Mouse (Mus musculus): ENCODE measurements at regions not wholly inside any gene's neighbourhood (a gene's known extent, or its start where the extent isn't known, plus 50 kb on each side); places are given as distances from the start of the nearest gene placed in this dataset.
A peak's percentile ranks its signal among the peaks of the same experiment; 100 is the strongest.

- DNase-seq (ENCODE audit: extremely low read depth, low read depth): no peak
These were observed 125.9 kb downstream of the Hlx start for GRCm38 (mm10) chr1:184606541-184606940.

DNA sequence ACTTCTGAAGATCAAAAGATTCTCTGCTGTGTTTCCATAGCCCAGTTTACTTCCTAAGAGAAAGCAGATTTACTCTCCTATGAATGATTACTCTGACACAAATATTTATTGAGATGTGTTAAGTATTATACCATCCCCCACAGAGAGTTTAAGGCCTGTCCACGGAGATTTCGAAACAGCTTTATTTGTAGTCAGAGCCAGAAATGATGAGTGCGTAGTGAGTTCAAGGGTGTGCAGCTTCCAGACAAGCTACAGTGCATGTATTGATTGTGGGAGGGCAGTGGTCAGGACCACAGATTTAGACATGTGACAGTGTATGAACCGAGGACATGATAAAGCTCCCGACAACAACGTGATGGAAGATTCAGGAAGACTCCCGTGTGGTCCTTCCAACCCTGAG, 126.8 kb downstream of the Hlx start:
- DNase-seq (ENCODE audit: extremely low read depth, low read depth): no peak

DNA sequence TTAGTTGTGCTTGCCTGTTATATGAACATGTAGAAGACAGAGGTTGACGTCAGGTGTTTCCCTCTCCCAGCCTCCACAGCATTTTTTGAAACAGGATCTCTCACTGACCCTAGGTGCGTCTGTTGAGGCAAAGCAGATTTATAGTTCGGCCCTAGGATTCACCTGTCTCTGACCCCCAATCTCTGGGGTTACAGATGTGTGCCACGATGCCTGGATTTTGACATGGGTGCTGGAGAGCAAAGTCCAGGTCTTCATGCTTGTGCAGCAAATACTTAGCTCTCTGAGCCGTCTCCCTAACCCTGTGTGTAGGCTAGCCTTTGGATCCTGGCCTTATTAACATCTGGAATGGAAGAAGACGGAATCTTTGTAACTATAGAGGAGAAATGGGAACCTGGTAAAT, 129.3 kb downstream of the Hlx start:
- no peak for DNase-seq (ENCODE audit: extremely low read depth, low read depth)

GRCm38 (mm10) chr1:184595449-184595848, 137.0 kb downstream of the Hlx start:
- DNase-seq (ENCODE audit: extremely low read depth, low read depth): no peak

GRCm38 (mm10) chr1:184590634-184591033, 141.8 kb downstream of the Hlx start:
- no peak for DNase-seq (ENCODE audit: extremely low read depth, low read depth)

GRCm38 (mm10) chr1:184589277-184589676, 143.1 kb downstream of the Hlx start:
- DNase-seq (ENCODE audit: extremely low read depth, low read depth): no peak

DNA sequence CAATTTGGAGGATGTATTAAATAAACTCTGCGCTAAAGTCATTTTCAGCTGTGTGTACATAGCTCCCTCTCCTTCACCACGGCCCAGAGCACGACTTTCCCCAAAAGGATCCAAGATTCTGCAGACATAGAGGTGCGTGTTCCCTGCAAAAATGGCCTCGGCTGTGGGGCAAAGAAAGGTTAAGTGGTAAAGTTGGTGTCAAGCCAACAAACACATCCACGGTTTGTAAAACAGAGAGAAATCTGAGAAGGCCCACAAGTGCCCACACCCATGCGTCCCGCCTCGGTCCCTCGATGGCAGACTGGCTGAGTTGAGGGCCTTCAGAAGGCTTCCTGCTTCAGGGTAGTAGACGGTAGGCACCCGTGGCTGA, 147.9 kb downstream of the Hlx start:
- DNase-seq (ENCODE audit: extremely low read depth, low read depth): no peak

DNA sequence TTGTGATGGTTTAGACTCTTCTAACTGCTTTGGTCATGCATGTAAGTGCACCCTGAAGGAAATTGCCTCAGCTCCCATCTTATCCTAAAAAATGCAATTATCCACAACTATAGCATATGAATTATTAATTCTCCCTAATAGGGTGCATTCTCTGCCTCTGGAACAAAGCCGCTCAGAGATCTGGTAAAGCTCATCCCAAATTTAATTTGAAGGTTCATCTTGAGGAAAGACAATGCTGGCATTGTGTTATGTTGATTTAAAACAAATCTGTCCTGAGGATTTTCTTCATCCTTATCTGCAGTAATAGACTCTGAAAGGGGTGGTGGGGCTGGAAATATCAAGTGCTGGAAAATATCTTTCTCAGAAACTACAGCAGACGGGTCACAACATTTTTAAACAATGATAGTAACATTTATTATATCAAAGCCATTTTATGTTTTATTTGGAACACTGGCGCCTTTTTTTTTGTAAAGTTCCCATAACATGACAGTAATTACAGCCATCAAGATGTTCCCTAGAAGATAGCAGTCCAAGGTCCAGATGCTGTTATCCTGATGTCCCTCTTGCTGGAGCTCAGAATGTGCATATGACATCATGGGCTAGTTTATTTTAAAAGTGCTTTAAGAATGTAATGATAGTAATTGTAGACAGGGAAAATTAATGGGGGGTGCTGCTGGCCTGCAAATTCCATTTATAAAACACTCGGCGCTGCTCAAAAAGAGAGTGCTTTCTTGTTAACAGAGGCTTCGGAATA, 148.5 kb downstream of the Hlx start:
- DNase-seq (ENCODE audit: extremely low read depth, low read depth): no peak

DNA sequence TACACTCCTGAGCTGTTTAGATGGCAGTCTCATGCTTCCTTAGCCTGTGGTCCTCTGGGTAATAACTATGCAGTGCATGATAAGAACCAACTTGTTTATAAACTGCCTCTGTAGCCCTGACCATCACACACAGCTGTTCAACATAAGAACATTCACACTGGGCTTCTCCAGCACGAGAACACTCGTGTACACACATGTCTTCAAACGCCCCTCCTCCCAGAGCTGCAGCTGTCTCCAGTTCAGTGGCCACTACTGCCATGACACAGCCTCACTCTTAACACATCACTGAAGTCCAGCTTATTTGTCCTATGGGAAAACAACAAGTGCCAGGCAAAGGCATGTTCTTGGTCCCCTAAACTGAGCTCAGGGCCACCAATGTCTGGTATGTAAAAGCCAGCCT, 152.9 kb downstream of the Hlx start:
- DNase-seq (ENCODE audit: extremely low read depth, low read depth): no peak

GRCm38 (mm10) chr1:184576527-184576926, 155.9 kb downstream of the Hlx start:
- no peak for DNase-seq (ENCODE audit: extremely low read depth, low read depth)

DNA sequence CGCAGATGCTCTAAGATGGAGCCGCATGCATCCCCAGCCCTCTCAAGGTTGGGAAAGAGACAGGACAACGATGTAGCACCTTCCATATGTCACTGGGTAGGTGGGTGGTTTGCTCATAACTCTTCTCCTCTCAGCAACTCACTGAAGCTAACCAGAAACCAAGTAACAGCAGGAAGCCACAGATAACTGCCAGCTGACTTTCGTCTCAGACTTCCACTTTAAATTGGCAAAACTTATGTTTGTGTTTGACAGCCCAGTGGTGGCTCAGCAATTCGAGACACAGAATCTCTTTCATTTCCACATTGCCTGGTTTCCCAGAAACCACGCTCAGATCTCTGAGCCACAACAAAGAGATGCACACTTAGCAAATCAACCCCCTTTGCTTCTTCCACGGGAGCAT, 159.1 kb downstream of the Hlx start:
- DNase-seq (ENCODE audit: extremely low read depth, low read depth): no peak

DNA sequence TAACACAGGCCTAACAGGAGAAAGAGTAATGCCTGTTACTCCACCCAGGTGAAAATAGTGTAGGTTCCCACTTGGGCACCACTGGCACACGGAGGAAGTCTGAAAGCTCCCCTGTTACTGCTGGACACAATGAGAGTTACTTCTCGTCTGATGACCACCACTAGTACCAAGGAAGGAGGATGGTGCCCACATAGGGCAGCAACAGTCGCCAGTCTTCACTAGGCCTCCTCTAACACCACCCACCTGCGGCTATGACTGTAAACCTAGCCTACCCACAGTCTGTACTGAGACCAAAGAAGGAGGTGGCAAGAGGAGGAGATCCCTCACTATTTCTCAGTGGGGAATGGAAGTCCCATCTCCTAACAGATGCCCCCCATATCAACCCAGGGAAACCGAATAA, 161.7 kb downstream of the Hlx start:
- no peak for DNase-seq (ENCODE audit: extremely low read depth, low read depth)

DNA sequence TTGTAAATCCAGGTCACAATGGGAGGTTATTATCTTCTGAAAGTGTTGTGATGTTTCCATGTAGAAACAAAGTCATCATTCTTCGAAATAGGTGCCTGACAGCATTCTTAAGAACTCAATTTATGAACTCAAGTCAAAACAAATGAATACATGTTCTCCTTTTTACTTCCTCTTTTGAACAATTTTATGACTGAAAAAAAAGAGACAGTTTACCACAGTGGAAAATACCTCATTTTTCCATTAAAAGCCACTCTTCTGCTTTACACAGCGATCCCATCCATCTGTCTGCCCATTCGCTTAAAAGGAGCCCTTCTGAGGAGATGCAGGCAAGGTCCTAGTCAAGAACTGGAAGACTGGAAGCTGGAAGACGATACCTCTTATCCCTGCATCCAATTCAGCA, 169.5 kb downstream of the Hlx start:
- peak; percentile 20 for DNase-seq (ENCODE audit: extremely low read depth, low read depth)

GRCm38 (mm10) chr1:184562239-184562638, 170.2 kb downstream of the Hlx start:
- DNase-seq (ENCODE audit: extremely low read depth, low read depth): no peak

GRCm38 (mm10) chr1:184559543-184559942, 172.9 kb downstream of the Hlx start:
- no peak for DNase-seq (ENCODE audit: extremely low read depth, low read depth)

DNA sequence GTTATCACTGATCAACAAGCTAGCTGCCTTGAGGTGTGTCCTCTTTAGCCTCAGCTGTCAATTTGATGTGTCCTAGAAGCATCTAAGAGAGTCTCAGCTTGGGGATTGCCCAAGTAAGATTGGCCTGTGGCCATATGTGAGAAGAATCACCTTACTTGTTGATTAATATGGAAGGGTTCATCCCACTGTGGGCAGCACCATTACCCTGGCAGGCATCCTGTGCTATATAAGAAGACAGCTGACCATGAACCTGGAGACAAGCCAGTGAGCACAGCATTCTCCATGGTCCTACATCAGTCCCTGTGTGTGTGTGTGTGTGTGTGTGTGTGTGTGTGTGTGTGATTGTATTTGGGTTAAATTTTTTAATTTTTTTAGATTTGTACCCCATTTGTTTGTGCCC, 178.6 kb downstream of the Hlx start:
- no peak for DNase-seq (ENCODE audit: extremely low read depth, low read depth)

GRCm38 (mm10) chr1:184550491-184550890, 181.9 kb downstream of the Hlx start:
- no peak for DNase-seq (ENCODE audit: extremely low read depth, low read depth)

GRCm38 (mm10) chr1:184547650-184548235, 184.7 kb downstream of the Hlx start:
- DNase-seq (ENCODE audit: extremely low read depth, low read depth): no peak

DNA sequence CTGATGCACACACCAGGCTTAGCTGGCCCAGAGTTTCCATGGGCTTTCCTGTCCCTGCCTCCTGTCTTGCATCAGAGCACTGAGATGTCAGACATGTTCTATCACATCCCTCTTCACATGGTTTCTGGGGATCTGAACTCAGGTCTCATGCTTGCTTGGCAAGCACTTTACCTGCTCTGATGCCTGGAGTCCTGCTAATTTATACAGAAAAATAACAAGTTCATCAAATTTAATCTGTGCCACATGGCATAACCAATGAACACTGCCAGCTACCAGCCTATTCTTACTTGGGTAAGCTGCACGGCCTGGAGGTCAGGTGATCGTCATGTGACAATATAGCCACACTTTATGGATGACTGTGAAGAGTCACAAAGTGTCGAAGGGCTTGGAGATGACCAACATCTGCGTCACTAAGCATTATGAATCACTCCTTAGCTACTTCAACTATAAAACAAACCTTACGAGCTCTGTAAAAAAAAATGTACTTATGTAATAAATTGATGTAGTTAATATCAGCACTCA, 186.2 kb downstream of the Hlx start:
- no peak for DNase-seq (ENCODE audit: extremely low read depth, low read depth)

- DNase-seq (ENCODE audit: extremely low read depth, low read depth): no peak
These were observed 187.3 kb downstream of the Hlx start for GRCm38 (mm10) chr1:184545111-184545510.

DNA sequence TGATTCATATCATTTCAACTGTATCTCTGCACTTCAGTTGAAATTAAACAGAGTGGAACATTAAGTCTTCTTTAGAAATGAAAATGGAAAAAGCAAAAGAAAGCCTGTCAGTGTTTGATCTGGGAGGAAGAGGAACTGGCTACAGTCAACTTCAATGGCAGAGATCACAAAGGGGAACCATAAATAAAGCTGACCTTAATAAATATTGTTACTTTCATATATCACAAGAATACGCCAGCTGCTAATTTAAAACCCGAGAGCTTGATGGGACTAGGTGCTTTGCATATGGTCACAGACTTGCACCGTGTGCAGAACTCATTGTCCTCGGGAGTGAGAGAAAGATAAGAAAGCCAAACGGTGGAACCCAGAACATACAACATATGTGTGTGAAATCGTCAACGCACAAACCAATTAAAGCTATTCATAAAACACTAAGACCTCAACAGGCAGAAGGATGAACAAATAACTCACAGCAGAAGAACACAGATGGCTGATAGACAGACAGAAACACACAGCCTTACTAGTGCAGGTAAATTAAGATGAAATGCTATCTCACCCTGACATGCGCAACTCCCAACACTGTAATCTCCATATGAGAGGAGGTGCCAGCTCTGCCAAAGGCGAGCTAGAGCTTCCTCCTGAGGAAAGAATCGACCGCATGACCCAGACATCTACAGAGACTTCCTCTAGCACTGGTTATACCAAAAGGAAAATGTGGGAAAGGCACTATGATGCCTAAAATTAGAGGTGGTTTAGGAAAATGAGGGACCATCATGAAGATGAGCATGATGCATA, 189.9 kb downstream of the Hlx start:
- no peak for DNase-seq (ENCODE audit: extremely low read depth, low read depth)

- no peak for DNase-seq (ENCODE audit: extremely low read depth, low read depth)
These were observed 192.6 kb downstream of the Hlx start for GRCm38 (mm10) chr1:184539818-184540217.
